Mouse (Mus musculus): Measurements from ENCODE around the gene Dcakd. TPM values are rescaled to one million over a fixed set of nuclear protein-coding genes. Genes with fewer than 3 reads are reported as not detected.
A peak's percentile ranks its signal among the peaks of the same experiment; 100 is the strongest.

Dcakd gene
- total and polyA plus RNA-seq, 2 experiments from 2014 or later = 165 to 191 TPM

DNA sequence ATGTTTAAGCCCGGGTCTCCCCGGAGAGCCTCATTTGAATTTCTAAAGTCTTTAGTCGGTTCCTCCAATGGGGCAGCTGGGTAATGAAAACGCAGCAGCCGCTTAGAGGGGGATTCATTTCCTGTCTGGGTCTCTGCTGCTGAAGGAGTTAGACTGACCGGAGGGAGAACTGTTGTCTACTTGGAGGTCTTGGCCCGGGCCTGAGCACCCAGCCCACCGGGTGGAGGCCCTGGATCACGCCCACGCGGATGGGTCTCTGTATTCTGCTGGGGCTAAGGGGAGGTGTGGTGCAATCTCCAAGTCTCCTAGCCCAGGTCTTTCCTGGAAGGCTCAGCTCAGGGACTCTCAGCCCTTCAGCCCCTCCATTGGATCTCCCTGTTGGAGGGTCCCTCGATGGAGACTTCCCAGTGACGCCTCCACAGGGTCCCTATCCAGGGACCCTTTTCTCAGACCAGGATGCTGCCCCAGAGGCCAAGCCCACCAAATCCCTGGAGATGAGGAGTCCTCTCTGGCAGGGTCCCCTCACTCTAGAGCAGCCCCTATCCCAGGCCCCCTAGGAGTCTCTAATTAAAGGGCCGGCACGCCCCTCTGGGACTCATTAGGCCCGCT lies 64.8 kb downstream of the Dcakd start:
- Histone ChIP-seq H3K27ac (ENCODE audit: low read depth, low read length) (peak overlapping the region; percentile 52), H3K36me3 (ENCODE audit: insufficient read depth, low read length) (no peaks in the 10 kb centered on the region), H3K4me3 (ENCODE audit: low read depth, low read length) (no peak overlapping the region), H3K9me3 (ENCODE audit: low read length) (no peaks in the 10 kb centered on the region), H3K27me3 (ENCODE audit: insufficient read depth, low read length) (no peaks in the 10 kb centered on the region), H3K4me1 (ENCODE audit: insufficient read depth, low read length) (peaks cover 9% of the 10 kb centered on the region; the same call in 1 of the 2 replicates), H3K4me2 (ENCODE audit: low read depth, low read length, poor library complexity, severe bottlenecking) (peak overlapping the region; percentile 23), H3K9ac (replicated peaks; ENCODE audit: low read length, poor library complexity, severe bottlenecking) (peak overlapping the region; percentile 37; the same call in 1 of the 2 replicates)
- ATAC-seq (ENCODE audit: low FRiP score) (peak; percentile 52; the same call in 1 of the 2 replicates), DNase-seq (ENCODE audit: low spot score) (no peak)
- 3% methylated on average over 16 of the region's 16 CpGs for WGBS
- TF ChIP-seq CTCF (IDR thresholded peaks at IDR 0.05) = no peak

DNA sequence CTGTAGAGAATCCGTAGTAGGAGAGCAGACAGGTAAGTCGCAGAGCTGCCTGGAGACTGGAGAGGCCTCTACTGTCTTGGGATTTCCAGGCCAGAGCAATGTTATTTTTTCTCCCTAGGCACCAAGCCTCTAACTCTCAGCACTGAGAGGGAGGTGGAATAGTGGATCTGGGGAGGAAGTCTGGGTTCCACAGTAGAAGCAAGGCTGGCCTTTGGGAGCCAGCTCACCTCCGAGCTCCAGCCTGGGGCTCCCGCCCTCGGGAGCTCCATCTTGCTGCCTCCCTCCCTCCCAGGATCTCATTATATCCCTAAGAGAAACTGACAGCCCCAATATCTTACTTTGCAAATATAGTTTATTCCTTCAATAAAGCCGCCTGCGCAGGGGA lies 65.3 kb downstream of the Dcakd start:
- no peak overlapping the region for H3K4me3 ChIP-seq (ENCODE audit: low read depth, low read length)
- 15% methylated on average over 7 of the region's 7 CpGs for WGBS
- peaks cover 9% of the 10 kb centered on the region; the same call in 1 of the 2 replicates for H3K4me1 ChIP-seq (ENCODE audit: insufficient read depth, low read length)
- peak overlapping the region; percentile 52; the same call in 1 of the 2 replicates for H3K27ac ChIP-seq (ENCODE audit: low read depth, low read length)
- H3K27me3 ChIP-seq (ENCODE audit: insufficient read depth, low read length) = no peaks in the 10 kb centered on the region
- no peak overlapping the region for H3K9ac ChIP-seq (replicated peaks; ENCODE audit: low read length, poor library complexity, severe bottlenecking)
- ATAC-seq (ENCODE audit: low FRiP score) = no peak
- no peak for DNase-seq (ENCODE audit: low spot score)
- no peaks in the 10 kb centered on the region for H3K9me3 ChIP-seq (ENCODE audit: low read length)
- H3K36me3 ChIP-seq (ENCODE audit: insufficient read depth, low read length) = no peaks in the 10 kb centered on the region
- TF ChIP-seq CTCF (IDR thresholded peaks at IDR 0.05) = no peak
- H3K4me2 ChIP-seq (ENCODE audit: low read depth, low read length, poor library complexity, severe bottlenecking) = peak overlapping the region; percentile 23

DNA sequence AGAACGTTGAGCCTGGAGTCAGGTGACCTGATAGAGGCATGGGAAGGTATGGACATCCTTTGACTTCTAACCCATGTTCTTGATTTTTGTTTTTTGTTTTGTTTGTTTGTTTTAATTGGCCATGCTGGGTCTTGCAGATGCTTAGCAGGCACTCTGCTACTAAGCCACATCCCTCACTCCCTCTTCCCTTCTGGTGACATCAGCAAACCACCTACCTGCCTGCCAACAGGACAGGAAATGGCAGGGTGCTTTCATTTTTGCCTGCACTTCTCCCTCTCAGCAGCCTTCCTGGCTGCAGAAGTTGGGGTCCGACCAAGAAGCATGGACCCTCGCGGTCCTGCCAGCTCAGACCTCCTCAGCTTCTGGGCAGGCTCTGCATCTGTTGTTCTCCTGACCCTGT lies 67.1 kb downstream of the Dcakd start:
- H3K9me3 ChIP-seq (ENCODE audit: low read length) = no peaks in the 10 kb centered on the region
- H3K27me3 ChIP-seq (ENCODE audit: insufficient read depth, low read length) = no peaks in the 10 kb centered on the region
- WGBS = 88% methylated on average over 4 of the region's 4 CpGs
- peaks cover 9% of the 10 kb centered on the region; the same call in 1 of the 2 replicates for H3K4me1 ChIP-seq (ENCODE audit: insufficient read depth, low read length)
- no peak overlapping the region for H3K4me3 ChIP-seq (ENCODE audit: low read depth, low read length)
- no peak overlapping the region for H3K9ac ChIP-seq (replicated peaks; ENCODE audit: low read length, poor library complexity, severe bottlenecking)
- ATAC-seq (ENCODE audit: low FRiP score) (no peak), DNase-seq (ENCODE audit: low spot score) (no peak)
- no peak for TF ChIP-seq CTCF (IDR thresholded peaks at IDR 0.05)
- H3K36me3 ChIP-seq (ENCODE audit: insufficient read depth, low read length) = no peaks in the 10 kb centered on the region
- H3K4me2 ChIP-seq (ENCODE audit: low read depth, low read length, poor library complexity, severe bottlenecking) = no peak overlapping the region
- no peak overlapping the region for H3K27ac ChIP-seq (ENCODE audit: low read depth, low read length)

DNA sequence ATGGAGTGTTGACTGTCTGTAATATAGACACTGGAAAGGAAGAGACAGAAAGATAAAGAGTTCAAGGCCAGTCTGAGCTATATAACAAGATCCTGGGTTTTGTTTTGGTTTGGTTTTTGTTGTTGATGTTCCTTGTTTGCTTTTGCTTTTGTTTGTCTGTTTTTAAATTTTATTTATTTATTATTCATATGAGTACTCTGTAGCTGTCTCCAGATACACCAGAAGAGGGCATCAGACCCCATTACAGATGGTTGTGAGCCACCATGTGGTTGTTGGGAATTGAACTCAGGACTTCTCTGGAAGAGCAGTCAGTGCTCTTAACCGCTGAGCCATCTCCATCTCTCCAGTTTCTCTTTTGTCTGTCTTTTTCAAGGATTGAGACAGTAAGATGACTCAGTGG lies 69.3 kb downstream of the Dcakd start:
- H3K4me1 ChIP-seq (ENCODE audit: insufficient read depth, low read length) = peaks cover 9% of the 10 kb centered on the region; the same call in 1 of the 2 replicates
- no peaks in the 10 kb centered on the region for H3K9me3 ChIP-seq (ENCODE audit: low read length)
- no peak overlapping the region for H3K4me2 ChIP-seq (ENCODE audit: low read depth, low read length, poor library complexity, severe bottlenecking)
- no peak for DNase-seq (ENCODE audit: low spot score)
- WGBS = 77% methylated on average over 1 of the region's 1 CpGs
- H3K36me3 ChIP-seq (ENCODE audit: insufficient read depth, low read length) = no peaks in the 10 kb centered on the region
- no peak overlapping the region for H3K9ac ChIP-seq (replicated peaks; ENCODE audit: low read length, poor library complexity, severe bottlenecking)
- 0 out of 2 replicates have a peak, but pooled peaks have one; percentile 4 for TF ChIP-seq CTCF (IDR thresholded peaks at IDR 0.05)
- H3K27ac ChIP-seq (ENCODE audit: low read depth, low read length) = no peak overlapping the region
- ATAC-seq (ENCODE audit: low FRiP score) = no peak
- no peak overlapping the region for H3K4me3 ChIP-seq (ENCODE audit: low read depth, low read length)
- no peaks in the 10 kb centered on the region for H3K27me3 ChIP-seq (ENCODE audit: insufficient read depth, low read length)

DNA sequence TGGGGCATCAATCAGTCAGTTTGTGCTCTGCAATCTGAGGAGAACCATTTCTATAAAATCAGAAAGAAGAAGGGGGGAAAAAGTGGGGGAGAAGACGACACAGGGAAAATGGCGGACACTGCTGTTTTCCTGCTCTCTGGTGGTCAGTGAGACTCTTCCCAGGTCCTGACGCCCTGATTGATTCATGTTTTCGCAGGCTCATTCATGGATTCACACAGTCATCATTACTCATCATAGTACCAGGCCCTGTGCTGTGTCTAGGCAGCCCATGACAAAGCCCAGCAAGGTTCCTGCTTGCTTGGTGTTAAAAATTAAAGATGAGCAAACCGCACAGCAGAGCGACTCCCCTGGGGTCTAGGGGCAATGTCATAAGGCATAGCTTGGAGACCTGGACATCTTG lies 69.7 kb downstream of the Dcakd start:
- Histone ChIP-seq H3K27me3 (ENCODE audit: insufficient read depth, low read length) (no peaks in the 10 kb centered on the region), H3K4me3 (ENCODE audit: low read depth, low read length) (no peak overlapping the region), H3K36me3 (ENCODE audit: insufficient read depth, low read length) (no peaks in the 10 kb centered on the region), H3K4me2 (ENCODE audit: low read depth, low read length, poor library complexity, severe bottlenecking) (no peak overlapping the region), H3K27ac (ENCODE audit: low read depth, low read length) (no peak overlapping the region), H3K9ac (replicated peaks; ENCODE audit: low read length, poor library complexity, severe bottlenecking) (no peak overlapping the region), H3K4me1 (ENCODE audit: insufficient read depth, low read length) (peaks cover 6% of the 10 kb centered on the region; the same call in 1 of the 2 replicates), H3K9me3 (ENCODE audit: low read length) (no peaks in the 10 kb centered on the region)
- no peak for TF ChIP-seq CTCF (IDR thresholded peaks at IDR 0.05)
- DNase-seq (ENCODE audit: low spot score) = no peak
- 90% methylated on average over 6 of the region's 6 CpGs for WGBS
- ATAC-seq (ENCODE audit: low FRiP score) = no peak

DNA sequence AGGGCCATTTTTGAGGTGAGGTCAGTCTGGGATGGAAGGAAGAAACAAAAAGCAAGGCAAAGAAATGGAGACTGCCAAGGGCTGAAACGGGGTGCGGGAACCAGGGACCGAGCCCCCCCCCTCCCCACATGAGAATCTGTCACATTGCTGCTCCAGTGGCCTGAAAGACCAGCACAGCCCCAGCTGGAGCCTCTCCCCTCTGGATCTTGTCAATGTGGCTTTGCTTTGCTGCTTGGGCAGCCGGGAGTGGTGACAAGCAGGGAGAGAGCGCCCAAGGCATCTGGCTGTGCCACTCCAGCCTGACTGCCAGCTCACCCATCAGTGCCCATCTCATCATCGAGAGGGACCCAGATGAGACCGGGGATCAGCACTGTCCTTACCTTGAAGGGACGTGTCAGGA lies 70.4 kb downstream of the Dcakd start:
- DNase-seq (ENCODE audit: low spot score) (peak; percentile 34), ATAC-seq (ENCODE audit: low FRiP score) (no peak)
- no peak overlapping the region for H3K4me3 ChIP-seq (ENCODE audit: low read depth, low read length)
- 80% methylated on average over 8 of the region's 8 CpGs for WGBS
- no peak for TF ChIP-seq CTCF (IDR thresholded peaks at IDR 0.05)
- H3K27ac ChIP-seq (ENCODE audit: low read depth, low read length) = no peak overlapping the region
- no peaks in the 10 kb centered on the region for H3K36me3 ChIP-seq (ENCODE audit: insufficient read depth, low read length)
- H3K9me3 ChIP-seq (ENCODE audit: low read length) = no peaks in the 10 kb centered on the region
- no peak overlapping the region for H3K9ac ChIP-seq (replicated peaks; ENCODE audit: low read length, poor library complexity, severe bottlenecking)
- H3K4me2 ChIP-seq (ENCODE audit: low read depth, low read length, poor library complexity, severe bottlenecking) = no peak overlapping the region
- H3K4me1 ChIP-seq (ENCODE audit: insufficient read depth, low read length) = no peaks in the 10 kb centered on the region
- no peaks in the 10 kb centered on the region for H3K27me3 ChIP-seq (ENCODE audit: insufficient read depth, low read length)

All from midbrain, postnatal 0 days (tissue).